Mouse (Mus musculus) G1E-ER4 (cell line): ENCODE measurements at regions not wholly inside any gene's neighbourhood (a gene's known extent, or its start where the extent isn't known, plus 50 kb on each side); places are given as distances from the start of the nearest gene placed in this dataset.

ENCODE experiments used
- GATA1 ChIP-seq: IDR thresholded peaks from one replicate; pipeline ENCODE4 v1.8.0; 2012; ENCODE audit warnings: low read length, inconsistent platforms

GRCm38 (mm10) chr3:58335277-58335676, 79.2 kb upstream of the Tsc22d2 start:
- TF ChIP-seq GATA1 = no peak

GRCm38 (mm10) chr3:58336135-58336534, 78.4 kb upstream of the Tsc22d2 start:
- no peak for TF ChIP-seq GATA1

- TF ChIP-seq GATA1 = no peak
These were observed 77.9 kb upstream of the Tsc22d2 start for GRCm38 (mm10) chr3:58336590-58336989.

DNA sequence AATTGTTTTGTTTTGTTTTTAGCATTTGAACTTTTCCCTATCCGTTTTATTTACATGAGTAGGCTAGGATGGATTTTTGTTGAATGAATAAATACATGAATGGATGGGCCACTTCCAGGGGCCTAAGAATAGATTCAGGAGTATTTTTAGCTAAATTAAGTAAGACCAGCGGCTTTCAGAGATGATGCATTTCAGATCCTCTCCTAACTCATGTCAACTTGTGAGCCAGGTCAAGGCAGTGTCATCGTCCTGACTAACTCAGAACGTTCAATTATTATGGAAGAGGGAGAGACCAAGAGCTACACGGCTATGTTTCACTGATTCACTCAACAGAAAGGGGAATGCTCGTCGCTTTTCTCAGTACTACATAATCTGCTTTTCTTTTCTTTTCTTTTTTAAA, 75.5 kb upstream of the Tsc22d2 start:
- no peak for TF ChIP-seq GATA1

DNA sequence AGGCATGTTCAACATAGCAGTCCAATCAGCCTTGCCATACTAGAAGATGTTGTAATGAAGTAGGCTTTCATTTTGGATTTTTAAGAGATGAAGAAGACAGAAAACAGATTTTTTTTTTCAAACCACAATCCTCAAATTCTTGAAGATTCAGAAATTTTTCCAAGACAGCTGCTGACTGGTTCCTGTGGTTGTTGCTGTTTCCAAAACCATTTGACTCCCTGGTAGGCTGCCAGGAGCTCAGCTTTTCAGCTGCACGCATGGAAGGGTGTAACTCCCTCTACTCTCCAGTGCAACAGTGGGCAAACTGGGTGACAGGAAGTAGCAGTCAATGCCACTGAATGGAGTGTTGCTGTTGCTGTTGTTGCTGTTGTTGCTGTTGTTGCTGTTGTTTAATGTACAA, 72.4 kb upstream of the Tsc22d2 start:
- TF ChIP-seq GATA1 = no peak

DNA sequence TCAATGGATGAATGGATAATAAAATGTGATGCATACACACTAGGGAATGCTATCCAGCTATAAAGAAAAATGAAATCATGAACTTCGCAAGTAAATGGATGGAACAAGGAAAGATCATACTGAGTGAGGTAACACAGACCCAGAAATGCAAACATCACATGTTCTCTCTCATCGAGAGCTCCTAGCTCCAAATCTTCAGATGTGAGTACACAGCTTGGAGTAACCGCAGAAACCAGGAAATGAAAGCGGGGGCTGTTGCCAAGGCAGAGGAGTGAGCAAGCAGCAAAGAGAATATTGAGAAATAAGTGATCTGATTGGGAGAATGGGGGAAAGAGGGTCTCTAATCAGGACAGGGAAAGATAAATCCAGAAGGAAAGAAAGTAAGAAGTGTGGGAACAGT, 52.0 kb upstream of the Tsc22d2 start:
- TF ChIP-seq GATA1 = no peak

GRCm38 (mm10) chr3:58364526-58364925, 50.0 kb upstream of the Tsc22d2 start:
- no peak for TF ChIP-seq GATA1
